Mouse (Mus musculus) CH12.LX (cell line): ENCODE measurements at regions not wholly inside any gene's neighbourhood (a gene's known extent, or its start where the extent isn't known, plus 50 kb on each side); places are given as distances from the start of the nearest gene placed in this dataset.

Experiments used
- DNase-seq: peaks from one replicate; pipeline ENCODE4 v3.0.0-alpha.2; 2013; ENCODE audit errors: extremely low read depth
- H3K27ac ChIP-seq: 2 replicates; pipeline ENCODE4 v1.5.1; 2012; ENCODE audit warnings: low read depth, mild to moderate bottlenecking, control low read depth, moderate library complexity; ENCODE audit not compliant: insufficient read depth
- H3K27me3 ChIP-seq: replicated peaks from 2 replicates; pipeline ENCODE3; 2012; ENCODE audit warnings: inconsistent platforms
- H3K36me3 ChIP-seq, 2 experiments: replicated peaks in 1 of 2; 2 replicates each; pipeline versions ENCODE3 to v1.6.1; 2012; ENCODE audit warnings: inconsistent platforms in 1 of 2, low read length in 1 of 2, mild to moderate bottlenecking in 1 of 2, mixed read lengths in 1 of 2, moderate library complexity in 1 of 2; ENCODE audit not compliant: control insufficient read depth in 1 of 2, insufficient read depth in 1 of 2
- H3K4me1 ChIP-seq, 2 experiments: 2 replicates each; pipeline ENCODE4 v1.6.1; 2012; ENCODE audit warnings: inconsistent platforms in 1 of 2, moderate library complexity in 1 of 2; ENCODE audit not compliant: insufficient read depth in 2 of 2, control insufficient read depth in 1 of 2
- H3K4me2 ChIP-seq: 2 replicates; pipeline ENCODE4 v1.6.1; 2012; ENCODE audit warnings: low read depth, mild to moderate bottlenecking, control low read depth; ENCODE audit not compliant: poor library complexity, insufficient read depth, severe bottlenecking
- H3K4me3 ChIP-seq, 3 experiments: fragments of 150-350 bp in 1 of 3; sonication (generic) in 1 of 3; replicated peaks in 1 of 3; 2 replicates each; pipeline versions ENCODE3 to v1.5.1; 2011 to 2012; ENCODE audit warnings: low read depth in 2 of 3, low read length in 2 of 3, mild to moderate bottlenecking in 2 of 3, moderate library complexity in 2 of 3, control low read depth in 1 of 3, improper control_type of control experiment in 1 of 3, inconsistent platforms in 1 of 3, mixed read lengths in 1 of 3; ENCODE audit not compliant: poor library complexity in 1 of 3
- H3K79me2 ChIP-seq: replicated peaks from 2 replicates; pipeline ENCODE4 v1.6.1; 2012; ENCODE audit warnings: mild to moderate bottlenecking, moderate library complexity; ENCODE audit not compliant: control insufficient read depth, poor library complexity, insufficient read depth, severe bottlenecking; ENCODE audit errors: extremely low read depth
- H3K9ac ChIP-seq: 2 replicates; pipeline ENCODE4 v1.6.1; 2012; ENCODE audit warnings: low read depth, mild to moderate bottlenecking, control low read depth, moderate library complexity; ENCODE audit not compliant: insufficient read depth
- H3K9me3 ChIP-seq: replicated peaks from 2 replicates; pipeline ENCODE3; 2012; ENCODE audit warnings: low read length, inconsistent platforms, mixed read lengths
- BHLHE40 ChIP-seq: IDR thresholded peaks from 2 replicates; pipeline ENCODE4 v1.6.1; 2011; ENCODE audit warnings: mild to moderate bottlenecking, low read depth, low read length, improper control_type of control experiment
- CHD2 ChIP-seq: IDR thresholded peaks from 2 replicates; pipeline ENCODE4 v1.6.1; 2011; ENCODE audit warnings: low read length, improper control_type of control experiment
- CTCF ChIP-seq, 2 experiments: IDR thresholded peaks in 1 of 2; conservative IDR thresholded peaks in 1 of 2; 2 replicates each; pipeline ENCODE4 v1.5.1; 2011 to 2012; ENCODE audit warnings: low read depth in 2 of 2, low read length in 2 of 2, improper control_type of control experiment in 1 of 2, inconsistent platforms in 1 of 2, mild to moderate bottlenecking in 1 of 2, moderate library complexity in 1 of 2
- ELF1 ChIP-seq: IDR thresholded peaks from 2 replicates; pipeline ENCODE4 v1.6.1; 2014; ENCODE audit warnings: low read depth, mild to moderate bottlenecking, inconsistent platforms, low read length, improper control_type of control experiment
- EP300 ChIP-seq: IDR thresholded peaks from 2 replicates; pipeline ENCODE4 v1.6.1; 2011; ENCODE audit warnings: low read length, improper control_type of control experiment
- ETS1 ChIP-seq: conservative IDR thresholded peaks from 2 replicates; pipeline ENCODE4 v1.6.1; 2012; ENCODE audit warnings: low read depth, mild to moderate bottlenecking, inconsistent platforms, low read length, improper control_type of control experiment, moderate library complexity
- GABPA ChIP-seq: IDR thresholded peaks from 2 replicates; pipeline ENCODE4 v1.6.1; 2012; ENCODE audit warnings: low read depth, low read length, improper control_type of control experiment, inconsistent platforms; ENCODE audit not compliant: insufficient replicate concordance
- HCFC1 ChIP-seq: IDR thresholded peaks from 2 replicates; pipeline ENCODE4 v1.6.1; 2012; ENCODE audit warnings: low read depth, mild to moderate bottlenecking, inconsistent platforms, low read length, improper control_type of control experiment
- JUN ChIP-seq: IDR thresholded peaks from 2 replicates; pipeline ENCODE4 v1.6.1; 2011; ENCODE audit warnings: low read depth, mild to moderate bottlenecking, low read length, improper control_type of control experiment, moderate library complexity; ENCODE audit not compliant: insufficient read depth
- MAFK ChIP-seq: IDR thresholded peaks from 2 replicates; pipeline ENCODE4 v1.6.1; 2011; ENCODE audit warnings: low read length, improper control_type of control experiment; ENCODE audit not compliant: insufficient replicate concordance
- MAX ChIP-seq: IDR thresholded peaks from 2 replicates; pipeline ENCODE4 v1.6.1; 2011; ENCODE audit warnings: low read length, improper control_type of control experiment
- MEF2A ChIP-seq: IDR thresholded peaks from 2 replicates; pipeline ENCODE4 v1.6.1; 2014; ENCODE audit warnings: low read depth, mild to moderate bottlenecking, inconsistent platforms, low read length, improper control_type of control experiment, borderline replicate concordance
- NELFE ChIP-seq: IDR thresholded peaks from 2 replicates; pipeline ENCODE4 v1.6.1; 2011; ENCODE audit warnings: low read depth, low read length, improper control_type of control experiment
- PAX5 ChIP-seq: IDR thresholded peaks from 2 replicates; pipeline ENCODE4 v1.6.1; 2012; ENCODE audit warnings: low read length, inconsistent platforms, mixed read lengths
- TCF12 ChIP-seq: IDR thresholded peaks from 2 replicates; pipeline ENCODE4 v1.6.1; 2014; ENCODE audit warnings: low read depth, mild to moderate bottlenecking, inconsistent platforms, low read length, improper control_type of control experiment
- USF1 ChIP-seq: IDR thresholded peaks from 2 replicates; pipeline ENCODE4 v1.6.1; 2014; ENCODE audit warnings: low read depth, mild to moderate bottlenecking, inconsistent platforms, low read length, improper control_type of control experiment
- ZKSCAN1 ChIP-seq: IDR thresholded peaks from 2 replicates; pipeline ENCODE4 v1.6.1; 2012; ENCODE audit warnings: low read depth, inconsistent platforms, low read length, improper control_type of control experiment, borderline replicate concordance
- dilution Hi-C: fragments of 300-500 bp; cut with MboI; formaldehyde crosslinking; loops from 2 replicates; pipeline ENCODE4 v1.14.3; 2020; ENCODE audit warnings: low sequenced_read_pairs; ENCODE audit not compliant: extremely low pct_unique_long_range_greater_than_20kb, extremely low pct_ligation_motif_present
- in situ Hi-C: fragments of 300-500 bp; cut with MboI; formaldehyde crosslinking; loops from 3 replicates; pipeline ENCODE4 v1.14.3; 2019; ENCODE audit warnings: low sequenced_read_pairs, low pct_ligation_motif_present, low pct_unique_long_range_greater_than_20kb, mixed read lengths

- TF ChIP-seq ELF1, result no peak
- TF ChIP-seq USF1, result no peak
- no peak for TF ChIP-seq MEF2A
- no peak for TF ChIP-seq CHD2
- TF ChIP-seq NELFE, result no peak
- TF ChIP-seq TCF12, result no peak
- TF ChIP-seq ETS1, result no peak
- no peak for TF ChIP-seq CTCF (conservative IDR thresholded peaks at IDR 0.05 in 1 of 2, IDR thresholded peaks at IDR 0.05 in 1 of 2; ENCODE audit: low read depth in 2 of 2, low read length in 2 of 2)
- TF ChIP-seq MAFK, result no peak
- TF ChIP-seq JUN, result no peak
- TF ChIP-seq PAX5, result no peak
- no peak for TF ChIP-seq GABPA
- TF ChIP-seq ZKSCAN1, result no peak
- no peak for TF ChIP-seq HCFC1
- dilution Hi-C loops, result no loop called here
- Histone ChIP-seq H3K27ac (no peak overlapping the region), H3K9me3 (no peaks in the 10 kb centered on the region), H3K27me3 (no peaks in the 10 kb centered on the region), H3K79me2 (no peaks in the 10 kb centered on the region), H3K4me2 (peak overlapping the region; percentile 66; the same call in 1 of the 2 replicates), H3K9ac (no peak overlapping the region), H3K36me3 (no peaks in the 10 kb centered on the region), H3K4me1 (peaks cover 3 to 17% of the 10 kb centered on the region in 2 experiments; a peak in 3 of 4 replicates), H3K4me3 (no peak overlapping the region)
- DNase-seq, result no peak
- in situ Hi-C loops, result no loop called here
These were observed 742.7 kb upstream of the Zeb2 start for GRCm38 (mm10) chr2:45859901-45860331.

GRCm38 (mm10) chr2:45859445-45859844 is 742.2 kb upstream of the Zeb2 start:
- dilution Hi-C loops, result no loop called here
- no peaks in the 10 kb centered on the region for H3K79me2 ChIP-seq
- no peaks in the 10 kb centered on the region for H3K36me3 ChIP-seq
- peak; percentile 52 for DNase-seq
- TF ChIP-seq MAFK (peak; percentile 58; the same call in 1 of the 2 replicates), MAX (no peak), BHLHE40 (peak; percentile 41; the same call in 1 of the 2 replicates), TCF12 (no peak), EP300 (peak; percentile 64)
- peaks cover 3 to 17% of the 10 kb centered on the region in 2 experiments; a peak in 3 of 4 replicates for H3K4me1 ChIP-seq
- in situ Hi-C loops, result no loop called here
- H3K9ac ChIP-seq, result no peak overlapping the region
- H3K4me2 ChIP-seq, result peak overlapping the region; percentile 66
- no peaks in the 10 kb centered on the region for H3K27me3 ChIP-seq
- no peak overlapping the region for H3K27ac ChIP-seq
- H3K9me3 ChIP-seq, result no peaks in the 10 kb centered on the region
- H3K4me3 ChIP-seq, result no peak overlapping the region
